Mouse (Mus musculus): ENCODE measurements around the gene Dppa1. TPM values are rescaled to one million over a fixed set of nuclear protein-coding genes. Genes with fewer than 3 reads are reported as not detected.
"Not testable (repeated sequence)": the region's sequence is repeated elsewhere in the genome, so short reads cannot be mapped to it uniquely, and the experiment has no call there.

The Dppa1 gene
- total and polyA plus RNA-seq, 3 experiments, result not detected

DNA sequence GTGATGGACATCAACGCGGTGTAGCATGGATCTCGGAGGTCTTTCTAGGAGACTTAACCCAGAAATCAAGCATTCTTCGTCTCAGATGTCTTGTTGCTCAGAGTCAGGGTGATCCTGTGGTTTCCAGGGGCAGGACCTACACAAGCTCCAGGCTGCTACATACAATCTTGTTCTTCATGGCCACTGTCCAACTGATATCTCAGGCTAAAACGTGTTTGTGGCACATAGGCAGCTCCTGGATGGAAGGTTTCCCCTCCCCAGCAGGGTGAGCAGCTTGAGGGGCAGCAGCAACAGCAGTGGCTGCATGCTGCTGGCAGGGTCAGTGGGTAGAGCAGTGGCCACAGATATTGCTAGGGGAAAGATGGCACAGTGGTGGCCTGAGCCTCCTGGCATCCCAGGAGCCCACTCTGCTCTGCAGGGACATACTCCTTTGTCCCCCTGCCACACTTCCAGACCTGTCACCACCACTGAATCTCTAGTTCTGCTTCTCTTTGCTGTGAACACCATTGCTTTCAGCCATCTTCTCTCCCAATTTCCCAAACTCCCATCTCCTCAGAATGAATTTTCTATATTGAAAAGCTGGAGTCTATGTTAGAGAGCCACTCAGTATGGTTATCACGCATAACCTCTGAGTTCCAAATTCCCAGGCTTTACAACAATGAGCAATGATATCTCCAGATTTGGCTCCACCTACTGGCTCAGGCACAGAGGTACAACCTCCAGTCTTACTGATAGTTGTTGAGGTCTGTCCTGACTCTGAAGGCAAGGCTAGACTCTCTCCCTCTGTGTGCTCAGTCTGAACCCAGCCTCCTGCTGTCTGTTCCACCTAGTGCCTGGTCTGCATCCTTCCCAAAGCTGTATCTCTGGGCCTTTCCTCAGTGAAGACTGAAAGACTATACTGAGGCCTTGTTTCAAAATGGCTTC lies 36.8 kb upstream of the Dppa1 start:
- Histone ChIP-seq H3K27ac (ENCODE audit: control insufficient read depth, low read depth, low read length) (no peak overlapping the region), H3K36me3 (ENCODE audit: control insufficient read depth in 1 of 2, insufficient read depth in 2 of 2, low read length in 2 of 2) (no peaks in the 10 kb centered on the region), H3K4me3 (ENCODE audit: control insufficient read depth in 1 of 2, insufficient read depth in 1 of 2, low read depth in 2 of 2, low read length in 2 of 2) (no peak overlapping the region), H3K79me2 (ENCODE audit: control insufficient read depth, insufficient read depth, low read length, poor library complexity) (no peaks in the 10 kb centered on the region), H3K27me3 (ENCODE audit: control insufficient read depth in 1 of 2, insufficient read depth in 2 of 2, low read length in 2 of 2) (peaks cover 0 to 2% of the 10 kb centered on the region in 2 experiments; a peak in 1 of 4 replicates), H3K4me1 (ENCODE audit: control insufficient read depth in 1 of 2, insufficient read depth in 2 of 2, low read length in 2 of 2) (no peaks in the 10 kb centered on the region), H3K9me3 (replicated peaks; ENCODE audit: insufficient read depth, low read length) (no peaks in the 10 kb centered on the region), H3K9ac (ENCODE audit: control insufficient read depth, low read depth, low read length, poor library complexity, severe bottlenecking) (no peak overlapping the region)
- DNase-seq (ENCODE audit: low read depth, low spot score), result peak; percentile 53
- TF ChIP-seq ZC3H11A (IDR thresholded peaks at IDR 0.05; ENCODE audit: low read depth, low read length) (peak; percentile 43), SMC3 (IDR thresholded peaks at IDR 0.05; ENCODE audit: low read depth, low read length) (peak; percentile 74), JUND (IDR thresholded peaks at IDR 0.05; ENCODE audit: low read depth, low read length) (no peak), RAD21 (IDR thresholded peaks at IDR 0.05; ENCODE audit: low read depth, low read length) (peak; percentile 73), CTCF (IDR thresholded peaks at IDR 0.05 in 2 of 3, conservative IDR thresholded peaks at IDR 0.05 in 1 of 3; ENCODE audit: control insufficient read depth in 1 of 3, insufficient read depth in 1 of 3, low read depth in 2 of 3, low read length in 3 of 3, poor library complexity in 1 of 3, severe bottlenecking in 1 of 3) (peak; percentile 46 to 72 (median 46))

DNA sequence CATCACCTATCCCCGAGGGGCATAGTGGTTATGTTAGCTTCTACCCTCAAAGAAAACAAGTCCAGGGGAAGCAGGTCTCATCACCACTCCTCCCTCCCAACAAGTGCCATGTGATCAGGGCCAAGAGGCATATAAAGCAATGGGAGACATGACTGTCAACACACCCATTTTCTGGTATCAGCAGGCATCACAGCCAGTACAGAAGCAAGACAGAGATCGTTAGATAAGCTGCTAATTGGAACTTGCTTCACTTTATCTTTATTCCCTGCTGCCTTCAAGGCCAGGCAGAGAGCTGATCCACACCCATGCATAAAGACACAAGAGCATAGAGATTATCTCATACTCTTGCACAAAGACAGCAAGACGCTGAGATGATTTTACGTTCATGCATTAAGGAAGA lies 34.2 kb upstream of the Dppa1 start:
- no peaks in the 10 kb centered on the region for H3K79me2 ChIP-seq (ENCODE audit: control insufficient read depth, insufficient read depth, low read length, poor library complexity)
- no peak overlapping the region for H3K9ac ChIP-seq (ENCODE audit: control insufficient read depth, low read depth, low read length, poor library complexity, severe bottlenecking)
- H3K27ac ChIP-seq (ENCODE audit: control insufficient read depth, low read depth, low read length), result no peak overlapping the region
- H3K27me3 ChIP-seq (ENCODE audit: control insufficient read depth in 1 of 2, insufficient read depth in 2 of 2, low read length in 2 of 2), result no peaks in the 10 kb centered on the region
- TF ChIP-seq UBTF (IDR thresholded peaks at IDR 0.05; ENCODE audit: borderline replicate concordance, insufficient read depth, low read depth, low read length), result no peak
- TF ChIP-seq USF1 (IDR thresholded peaks at IDR 0.05; ENCODE audit: low read depth, low read length), result peak; percentile 49; the same call in 1 of the 2 replicates
- TF ChIP-seq MAZ (IDR thresholded peaks at IDR 0.05; ENCODE audit: low read depth, low read length), result no peak
- no peaks in the 10 kb centered on the region for H3K9me3 ChIP-seq (replicated peaks; ENCODE audit: insufficient read depth, low read length)
- peak; percentile 9 for DNase-seq (ENCODE audit: low read depth, low spot score)
- H3K4me1 ChIP-seq (ENCODE audit: control insufficient read depth in 1 of 2, insufficient read depth in 2 of 2, low read length in 2 of 2), result no peaks in the 10 kb centered on the region
- no peak overlapping the region for H3K4me3 ChIP-seq (ENCODE audit: control insufficient read depth in 1 of 2, insufficient read depth in 1 of 2, low read depth in 2 of 2, low read length in 2 of 2)
- no peaks in the 10 kb centered on the region for H3K36me3 ChIP-seq (ENCODE audit: control insufficient read depth in 1 of 2, insufficient read depth in 2 of 2, low read length in 2 of 2)

DNA sequence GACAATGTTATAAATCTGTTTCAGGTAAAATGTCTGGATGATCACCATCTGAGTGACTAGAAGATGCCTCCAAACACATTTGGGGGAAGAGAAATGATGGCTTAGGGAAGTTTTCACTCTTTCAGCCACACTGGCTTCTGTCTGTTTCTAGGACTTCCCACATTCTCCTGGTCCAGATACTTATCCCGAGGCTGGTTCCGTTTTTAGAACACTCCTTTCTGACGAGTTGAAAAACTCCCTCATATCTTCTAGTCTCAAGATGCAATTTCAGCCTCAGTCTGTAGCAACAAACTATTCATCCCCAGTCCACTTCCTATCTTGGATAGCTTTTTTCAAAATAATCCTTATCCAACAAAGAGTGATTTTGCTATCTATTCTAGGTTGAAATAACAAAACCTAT lies 23.4 kb upstream of the Dppa1 start:
- Histone ChIP-seq H3K4me3 (ENCODE audit: control insufficient read depth in 1 of 2, insufficient read depth in 1 of 2, low read depth in 2 of 2, low read length in 2 of 2) (no peak overlapping the region), H3K9me3 (replicated peaks; ENCODE audit: insufficient read depth, low read length) (no peaks in the 10 kb centered on the region), H3K27me3 (ENCODE audit: control insufficient read depth in 1 of 2, insufficient read depth in 2 of 2, low read length in 2 of 2) (0 out of 4 replicates have a peak, but pooled peaks cover 0 to 1% of the 10 kb centered on the region in 2 experiments), H3K79me2 (ENCODE audit: control insufficient read depth, insufficient read depth, low read length, poor library complexity) (no peaks in the 10 kb centered on the region), H3K36me3 (ENCODE audit: control insufficient read depth in 1 of 2, insufficient read depth in 2 of 2, low read length in 2 of 2) (no peaks in the 10 kb centered on the region), H3K4me1 (ENCODE audit: control insufficient read depth in 1 of 2, insufficient read depth in 2 of 2, low read length in 2 of 2) (no peaks in the 10 kb centered on the region), H3K9ac (ENCODE audit: control insufficient read depth, low read depth, low read length, poor library complexity, severe bottlenecking) (no peak overlapping the region), H3K27ac (ENCODE audit: control insufficient read depth, low read depth, low read length) (no peak overlapping the region)
- DNase-seq (ENCODE audit: low read depth, low spot score), result no peak
- TF ChIP-seq USF1 (IDR thresholded peaks at IDR 0.05; ENCODE audit: low read depth, low read length) (no peak), MEF2A (IDR thresholded peaks at IDR 0.05; ENCODE audit: extremely low read depth, insufficient replicate concordance, low read depth, low read length, poor library complexity, severe bottlenecking) (no peak), MAFK (IDR thresholded peaks at IDR 0.05; ENCODE audit: borderline replicate concordance, low read depth, low read length) (no peak), ELF1 (IDR thresholded peaks at IDR 0.05; ENCODE audit: low read depth, low read length) (no peak), ETS1 (IDR thresholded peaks at IDR 0.05; ENCODE audit: low read depth, low read length) (no peak), ZMIZ1 (IDR thresholded peaks at IDR 0.05; ENCODE audit: low read depth, low read length) (no peak)

DNA sequence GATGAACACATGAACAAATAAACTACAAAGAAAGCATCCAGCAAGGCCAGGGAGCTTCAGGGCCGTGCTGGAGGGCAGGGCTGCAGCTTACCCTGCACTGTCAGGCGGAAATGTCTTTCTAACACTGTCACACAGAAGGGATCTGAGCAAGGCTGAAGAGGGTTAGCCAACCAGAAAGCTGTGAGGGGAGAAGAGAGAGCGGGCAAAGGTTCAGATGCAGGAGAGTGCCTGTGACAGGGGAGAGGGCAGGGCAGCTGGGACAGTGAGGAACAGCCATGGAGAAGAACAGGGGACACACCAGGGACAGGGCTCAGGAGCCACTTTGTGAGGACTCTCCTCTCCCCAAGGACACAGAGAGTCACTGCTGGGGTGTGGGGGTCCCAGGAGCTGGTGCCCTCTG lies 20.6 kb upstream of the Dppa1 start:
- not testable (repeated sequence) for H3K9ac ChIP-seq (ENCODE audit: control insufficient read depth, low read depth, low read length, poor library complexity, severe bottlenecking); H3K4me1 ChIP-seq (ENCODE audit: control insufficient read depth in 1 of 2, insufficient read depth in 2 of 2, low read length in 2 of 2); H3K9me3 ChIP-seq (replicated peaks; ENCODE audit: insufficient read depth, low read length); H3K79me2 ChIP-seq (ENCODE audit: control insufficient read depth, insufficient read depth, low read length, poor library complexity); H3K36me3 ChIP-seq (ENCODE audit: control insufficient read depth in 1 of 2, insufficient read depth in 2 of 2, low read length in 2 of 2); H3K4me3 ChIP-seq (ENCODE audit: control insufficient read depth in 1 of 2, insufficient read depth in 1 of 2, low read depth in 2 of 2, low read length in 2 of 2); DNase-seq (ENCODE audit: low read depth, low spot score); H3K27ac ChIP-seq (ENCODE audit: control insufficient read depth, low read depth, low read length); H3K27me3 ChIP-seq (ENCODE audit: control insufficient read depth in 1 of 2, insufficient read depth in 2 of 2, low read length in 2 of 2)

Data from MEL (cell line).